Mouse (Mus musculus) hindbrain, postnatal 0 days (tissue): ENCODE measurements around the gene Npas3. TPM values are rescaled to one million over a fixed set of nuclear protein-coding genes. Genes with fewer than 3 reads are reported as not detected.

ENCODE experiments used
- ATAC-seq: fragments of 200-750 bp; cut with Nextera tagmentation; 2 replicates; pipeline ENCODE4 v1.8.0; 2017; ENCODE audit warnings: mild to moderate bottlenecking, moderate TSS enrichment, moderate library complexity
- DNase-seq: peaks from one replicate; pipeline ENCODE4 v3.0.0-alpha.2; 2015; ENCODE audit warnings: low spot score
- H3K27ac ChIP-seq: fragments of 300-500 bp; sonication (generic); 2 replicates; pipeline ENCODE4 v1.5.1; 2014; ENCODE audit warnings: mild to moderate bottlenecking
- H3K27me3 ChIP-seq: fragments of 300-500 bp; sonication (generic); 2 replicates; pipeline ENCODE4 v1.6.1; 2014; ENCODE audit warnings: low read length, mixed read lengths; ENCODE audit not compliant: insufficient read depth
- H3K36me3 ChIP-seq: fragments of 300-500 bp; sonication (generic); 2 replicates; pipeline ENCODE4 v1.6.1; 2014; ENCODE audit warnings: low read length, mixed read lengths; ENCODE audit not compliant: insufficient read depth
- H3K4me1 ChIP-seq: fragments of 300-500 bp; sonication (generic); 2 replicates; pipeline ENCODE4 v1.6.1; 2014; ENCODE audit warnings: antibody characterized with exemption, low read length, mixed read lengths; ENCODE audit not compliant: insufficient read depth
- H3K4me2 ChIP-seq: fragments of 300-500 bp; sonication (generic); 2 replicates; pipeline ENCODE4 v1.6.1; 2014; ENCODE audit warnings: low read depth, mild to moderate bottlenecking, low read length, moderate library complexity, mixed read lengths
- H3K4me3 ChIP-seq: fragments of 300-500 bp; sonication (generic); 2 replicates; pipeline ENCODE4 v1.5.1; 2014; ENCODE audit warnings: low read length
- H3K9ac ChIP-seq: fragments of 300-500 bp; sonication (generic); replicated peaks from 2 replicates; pipeline ENCODE4 v1.6.1; 2014; ENCODE audit warnings: mild to moderate bottlenecking, low read length, moderate library complexity, mixed read lengths
- H3K9me3 ChIP-seq: fragments of 300-500 bp; sonication (generic); 2 replicates; pipeline ENCODE4 v1.6.1; 2016; ENCODE audit warnings: low read length, mixed read lengths
- CTCF ChIP-seq: IDR thresholded peaks from 2 replicates; pipeline ENCODE4 v1.5.1; 2016; ENCODE audit warnings: antibody characterized with exemption, control low read depth, low read depth
- WGBS: fragments of 180-500 bp; shearing (Covaris S2); extraction: QIAGEN DNeasy Blood & Tissue Kit; methylation state at CpG from one replicate; pipeline ENCODE4 v1.1.7; 2014; 5-methylcytosine and 5-hydroxymethylcytosine counted together
- polyA plus RNA-seq: library from polyadenylated mRNA; unstranded; fragments of >200 nt; fragmentation: Nextera tagmentation; extraction: Ambion mirVana; gene quantifications from 2 replicates; pipeline ENCODE4 v1.2.1, GENCODE M21; 2015
- total RNA-seq: library from RNA; depleted of rRNA; stranded (reverse); fragments of >200 nt; gene quantifications from 2 replicates; pipeline ENCODE4 v1.2.3, GENCODE M21; 2014

The Npas3 gene
- total and polyA plus RNA-seq, 2 experiments from 2014 or later, result 28.0 to 53.8 TPM

- Histone ChIP-seq H3K27ac (no peak overlapping the region), H3K27me3 (no peaks in the 10 kb centered on the region), H3K4me1 (no peaks in the 10 kb centered on the region), H3K9ac (no peak overlapping the region), H3K4me3 (no peak overlapping the region), H3K4me2 (no peak overlapping the region), H3K36me3 (no peaks in the 10 kb centered on the region), H3K9me3 (no peaks in the 10 kb centered on the region)
- ATAC-seq (no peak), DNase-seq (no peak)
- TF ChIP-seq CTCF, result no peak
- WGBS, result 72% methylated on average over 6 of the region's 6 CpGs
Observed at GRCm38 (mm10) chr12:54102500-54102899, 854.0 kb downstream of the Npas3 start.

- Histone ChIP-seq H3K27ac (no peak overlapping the region), H3K9me3 (no peaks in the 10 kb centered on the region), H3K27me3 (no peaks in the 10 kb centered on the region), H3K4me1 (no peaks in the 10 kb centered on the region), H3K9ac (no peak overlapping the region), H3K36me3 (no peaks in the 10 kb centered on the region), H3K4me3 (no peak overlapping the region), H3K4me2 (no peak overlapping the region)
- 53% methylated on average over 5 of the region's 5 CpGs for WGBS
- peak; percentile 57 for TF ChIP-seq CTCF
- ATAC-seq (no peak), DNase-seq (peak; percentile 72)
Observed at GRCm38 (mm10) chr12:54105531-54105930, 857.1 kb downstream of the Npas3 start.

- WGBS, result 93% methylated on average over 3 of the region's 3 CpGs
- Histone ChIP-seq H3K4me1 (no peaks in the 10 kb centered on the region), H3K4me2 (no peak overlapping the region), H3K4me3 (no peak overlapping the region), H3K9me3 (no peaks in the 10 kb centered on the region), H3K36me3 (no peaks in the 10 kb centered on the region), H3K9ac (no peak overlapping the region), H3K27me3 (no peaks in the 10 kb centered on the region), H3K27ac (no peak overlapping the region)
- DNase-seq (no peak), ATAC-seq (no peak)
- TF ChIP-seq CTCF, result no peak
Observed at GRCm38 (mm10) chr12:54105946-54106345, 857.5 kb downstream of the Npas3 start.

- Histone ChIP-seq H3K27me3 (no peaks in the 10 kb centered on the region), H3K4me2 (no peak overlapping the region), H3K36me3 (no peaks in the 10 kb centered on the region), H3K4me3 (no peak overlapping the region), H3K4me1 (no peaks in the 10 kb centered on the region), H3K27ac (no peak overlapping the region), H3K9me3 (no peaks in the 10 kb centered on the region), H3K9ac (no peak overlapping the region)
- no peak for DNase-seq
- 46% methylated on average over 2 of the region's 2 CpGs for WGBS
- ATAC-seq, result no peak
- no peak for TF ChIP-seq CTCF
Observed at GRCm38 (mm10) chr12:54110342-54110741, 861.9 kb downstream of the Npas3 start.

- H3K27ac ChIP-seq, result no peak overlapping the region
- H3K4me2 ChIP-seq, result no peak overlapping the region
- no peaks in the 10 kb centered on the region for H3K9me3 ChIP-seq
- no peaks in the 10 kb centered on the region for H3K36me3 ChIP-seq
- WGBS, result 30% methylated on average over 3 of the region's 3 CpGs
- ATAC-seq, result no peak
- no peak for DNase-seq
- no peak overlapping the region for H3K4me3 ChIP-seq
- TF ChIP-seq CTCF, result no peak
- no peak overlapping the region for H3K9ac ChIP-seq
- no peaks in the 10 kb centered on the region for H3K27me3 ChIP-seq
- H3K4me1 ChIP-seq, result no peaks in the 10 kb centered on the region
Observed at GRCm38 (mm10) chr12:54110930-54111329, 862.5 kb downstream of the Npas3 start.

- WGBS, result 74% methylated on average over 1 of the region's 1 CpGs
- DNase-seq (no peak), ATAC-seq (no peak)
- Histone ChIP-seq H3K9ac (no peak overlapping the region), H3K4me1 (0 out of 2 replicates have a peak, but pooled peaks cover 3% of the 10 kb centered on the region), H3K4me3 (no peak overlapping the region), H3K27ac (no peak overlapping the region), H3K36me3 (no peaks in the 10 kb centered on the region), H3K9me3 (no peaks in the 10 kb centered on the region), H3K27me3 (no peaks in the 10 kb centered on the region), H3K4me2 (no peak overlapping the region)
- no peak for TF ChIP-seq CTCF
Observed at GRCm38 (mm10) chr12:54120386-54120785, 871.9 kb downstream of the Npas3 start.

- Histone ChIP-seq H3K36me3 (no peaks in the 10 kb centered on the region), H3K4me2 (no peak overlapping the region), H3K9ac (no peak overlapping the region), H3K27me3 (no peaks in the 10 kb centered on the region), H3K4me1 (0 out of 2 replicates have a peak, but pooled peaks cover 3% of the 10 kb centered on the region), H3K27ac (no peak overlapping the region), H3K4me3 (no peak overlapping the region), H3K9me3 (no peaks in the 10 kb centered on the region)
- ATAC-seq (no peak), DNase-seq (no peak)
- no peak for TF ChIP-seq CTCF
- WGBS, result 47% methylated on average over 3 of the region's 3 CpGs
Observed at GRCm38 (mm10) chr12:54121286-54121685, 872.8 kb downstream of the Npas3 start.
